Mouse (Mus musculus) hindbrain, embryonic 10.5 days (tissue): ENCODE results near the gene Aco2. TPM values are rescaled to one million over a fixed set of nuclear protein-coding genes. Genes with fewer than 3 reads are reported as not detected.

Source experiments
- DNase-seq: peaks from one replicate; pipeline ENCODE4 v3.0.0-alpha.2; 2017; ENCODE audit warnings: low spot score
- H3K27ac ChIP-seq: fragments of 300-500 bp; sonication (generic); 2 replicates; pipeline ENCODE4 v1.5.1; 2016; ENCODE audit warnings: mild to moderate bottlenecking, moderate library complexity
- H3K27me3 ChIP-seq: fragments of 300-500 bp; sonication (generic); 2 replicates; pipeline ENCODE4 v1.6.1; 2016; ENCODE audit warnings: mild to moderate bottlenecking; ENCODE audit not compliant: poor library complexity, insufficient read depth, severe bottlenecking
- H3K36me3 ChIP-seq: fragments of 300-500 bp; sonication (generic); 2 replicates; pipeline ENCODE4 v1.6.1; 2016; ENCODE audit warnings: mild to moderate bottlenecking, moderate library complexity
- H3K4me1 ChIP-seq: fragments of 300-500 bp; sonication (generic); replicated peaks from 2 replicates; pipeline ENCODE4 v1.6.1; 2016; ENCODE audit warnings: mild to moderate bottlenecking
- H3K4me3 ChIP-seq: fragments of 300-500 bp; sonication (generic); 2 replicates; pipeline ENCODE4 v1.5.1; 2016; ENCODE audit warnings: mild to moderate bottlenecking, moderate library complexity
- H3K9me3 ChIP-seq: fragments of 300-500 bp; sonication (generic); 2 replicates; pipeline ENCODE4 v1.6.1; 2016; ENCODE audit warnings: mild to moderate bottlenecking, moderate library complexity
- WGBS: fragments of 180-500 bp; shearing (Covaris S2); methylation state at CpG from one replicate; pipeline ENCODE4 v1.1.7; 2016; 5-methylcytosine and 5-hydroxymethylcytosine counted together
- polyA plus RNA-seq: library from polyadenylated mRNA; unstranded; fragments of >200 nt; fragmentation: Nextera tagmentation; extraction: Ambion mirVana; gene quantifications from 2 replicates; pipeline ENCODE4 v1.2.1, GENCODE M21; 2016

Aco2 gene
- polyA plus RNA-seq = 157 and 175 TPM in 2 replicates

DNA sequence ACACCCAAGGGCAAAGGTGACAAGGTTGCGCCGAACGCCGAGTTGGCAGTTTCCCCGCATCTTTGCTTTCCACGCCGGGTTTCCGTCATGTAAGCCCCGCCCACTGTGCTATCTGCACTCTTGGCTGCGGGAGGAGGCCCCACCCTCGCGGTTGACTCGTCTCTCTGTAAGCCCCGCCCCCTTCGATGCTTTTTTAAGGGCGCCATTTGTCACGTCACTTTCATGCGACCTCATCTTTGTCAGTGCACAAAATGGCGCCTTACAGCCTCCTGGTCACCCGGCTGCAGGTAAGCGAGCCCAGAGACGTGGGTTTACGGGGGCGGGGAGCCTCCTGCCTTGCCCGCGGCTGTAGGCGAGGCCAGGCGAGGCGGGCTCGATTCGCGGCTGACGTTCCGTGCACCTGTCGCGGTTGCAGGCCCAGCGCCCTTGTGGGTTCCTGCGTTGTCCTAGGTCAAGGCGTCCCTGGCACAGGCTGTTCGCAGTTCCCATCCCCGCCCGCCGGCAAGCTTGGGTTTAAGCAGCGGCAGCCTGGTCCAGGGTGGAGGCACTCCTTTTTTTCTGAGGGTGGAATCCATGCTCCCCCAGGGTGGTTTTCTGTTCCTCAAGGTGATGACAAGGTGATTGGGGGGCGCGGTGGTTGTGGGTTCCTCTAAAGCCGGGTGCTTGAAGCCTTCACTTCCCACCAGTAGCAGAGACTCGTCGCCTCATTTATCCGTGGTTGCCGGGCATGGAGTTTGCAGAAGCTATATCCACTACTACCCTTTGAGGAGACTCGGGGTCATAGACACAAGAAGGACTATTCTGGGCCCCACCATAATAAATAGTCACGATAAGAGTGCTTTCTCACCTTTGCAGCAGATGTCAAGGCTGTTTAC lies at the start of gene Aco2:
Gene Aco2 (plus strand): TSS at position 48 of the 875 bp plus-strand sequence.
- Histone ChIP-seq H3K9me3 (no peaks in the 10 kb centered on the region), H3K27me3 (no peaks in the 10 kb centered on the region), H3K36me3 (peaks cover 41% of the 10 kb centered on the region), H3K27ac (peak within 1 kb of the TSS; percentile 98), H3K4me1 (peaks cover 25% of the 10 kb centered on the region), H3K4me3 (peak within 1 kb of the TSS; percentile 99)
- WGBS = under 1% methylated on average over 53 of the region's 53 CpGs
- DNase-seq = peak; percentile 97

DNA sequence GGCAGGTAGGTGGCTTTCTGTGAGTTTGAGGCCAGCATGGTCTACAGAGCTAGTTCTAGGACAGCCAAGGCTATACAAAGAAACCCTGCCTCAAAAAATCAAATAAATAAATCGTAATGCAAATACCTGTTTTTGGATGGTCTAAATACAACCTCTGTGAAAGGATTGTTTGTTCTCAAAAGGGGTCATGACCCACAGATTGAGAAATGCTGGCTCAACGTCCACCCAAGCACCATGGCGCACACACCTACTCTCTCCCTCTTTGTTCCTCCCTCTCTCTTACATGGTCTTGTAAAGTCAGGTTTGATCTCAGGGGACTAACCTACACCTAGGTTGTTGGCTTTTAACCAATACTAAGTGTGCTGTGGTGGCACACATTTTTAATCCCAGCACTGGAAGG lies 49.5 kb upstream of the Aco2 start:
- Histone ChIP-seq H3K36me3 (peaks cover 97% of the 10 kb centered on the region), H3K9me3 (no peaks in the 10 kb centered on the region), H3K27ac (no peak overlapping the region), H3K4me1 (no peaks in the 10 kb centered on the region), H3K4me3 (no peak overlapping the region), H3K27me3 (no peaks in the 10 kb centered on the region)
- WGBS = 80% methylated on average over 3 of the region's 3 CpGs
- no peak for DNase-seq

DNA sequence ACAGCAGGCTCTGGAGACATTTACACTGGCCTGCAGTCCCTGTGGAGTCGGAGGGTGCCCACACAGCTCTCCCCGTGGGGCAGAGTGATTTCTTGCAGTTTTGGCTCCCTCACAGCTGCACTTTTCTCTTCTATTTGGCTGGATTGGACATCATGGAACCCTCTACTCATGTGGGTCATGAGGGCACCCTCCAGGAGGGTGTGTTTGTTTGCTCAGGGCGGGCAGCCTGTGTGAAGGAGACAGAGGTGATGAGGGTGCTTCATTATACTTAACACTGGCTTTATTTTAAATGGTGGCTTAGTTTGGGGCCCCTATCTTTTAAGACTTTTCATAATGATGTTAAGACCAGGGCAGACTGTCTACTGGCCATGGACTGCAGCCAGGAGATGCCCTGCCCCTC lies 47.3 kb upstream of the Aco2 start:
- Histone ChIP-seq H3K4me3 (no peak overlapping the region), H3K27ac (no peak overlapping the region), H3K9me3 (no peaks in the 10 kb centered on the region), H3K36me3 (peaks cover 77% of the 10 kb centered on the region), H3K27me3 (no peaks in the 10 kb centered on the region), H3K4me1 (no peaks in the 10 kb centered on the region)
- DNase-seq = no peak
- 79% methylated on average over 3 of the region's 3 CpGs for WGBS

DNA sequence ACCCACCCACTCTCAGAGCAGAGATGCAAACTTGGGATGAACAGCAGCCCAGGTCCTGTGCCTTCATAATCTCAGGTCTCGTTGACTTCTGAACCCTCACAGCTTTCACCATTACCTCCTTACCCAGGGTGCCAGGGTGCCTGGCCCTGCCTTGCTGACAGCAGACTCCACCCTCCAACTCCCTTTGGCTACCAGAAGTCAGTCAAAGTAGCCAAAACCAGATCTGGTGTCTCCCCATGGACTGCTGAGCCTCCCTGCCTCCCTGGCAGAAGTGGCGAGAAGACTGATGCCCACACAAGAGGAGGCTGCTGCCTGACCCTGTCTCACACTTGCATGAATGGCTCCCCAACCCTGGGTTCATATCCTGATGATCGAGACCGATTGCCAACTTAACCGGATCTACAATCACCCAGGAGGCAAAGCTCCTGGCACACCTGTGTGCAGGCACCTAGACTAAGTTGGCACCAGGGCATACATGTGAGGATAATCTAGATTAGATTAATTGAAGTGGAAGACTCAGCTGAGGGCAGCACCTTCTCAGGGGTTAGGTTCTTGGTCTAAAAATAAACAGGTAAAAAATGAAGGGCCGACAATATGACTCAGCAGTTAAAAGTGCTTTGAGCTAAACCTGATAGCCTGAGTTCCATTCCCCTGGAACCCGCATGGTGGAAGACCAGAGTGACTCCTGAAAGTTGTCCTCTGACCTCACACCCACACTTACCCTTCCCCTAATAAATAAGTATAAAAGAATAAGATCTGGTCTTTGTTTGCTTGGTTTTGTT lies 43.5 kb upstream of the Aco2 start:
- H3K27me3 ChIP-seq = no peaks in the 10 kb centered on the region; the same call in 1 of the 2 replicates
- no peak overlapping the region for H3K27ac ChIP-seq
- no peak overlapping the region for H3K4me3 ChIP-seq
- H3K36me3 ChIP-seq = peaks cover 41% of the 10 kb centered on the region
- 92% methylated on average over 7 of the region's 7 CpGs for WGBS
- no peaks in the 10 kb centered on the region for H3K9me3 ChIP-seq
- DNase-seq = no peak
- H3K4me1 ChIP-seq = peaks cover 9% of the 10 kb centered on the region

DNA sequence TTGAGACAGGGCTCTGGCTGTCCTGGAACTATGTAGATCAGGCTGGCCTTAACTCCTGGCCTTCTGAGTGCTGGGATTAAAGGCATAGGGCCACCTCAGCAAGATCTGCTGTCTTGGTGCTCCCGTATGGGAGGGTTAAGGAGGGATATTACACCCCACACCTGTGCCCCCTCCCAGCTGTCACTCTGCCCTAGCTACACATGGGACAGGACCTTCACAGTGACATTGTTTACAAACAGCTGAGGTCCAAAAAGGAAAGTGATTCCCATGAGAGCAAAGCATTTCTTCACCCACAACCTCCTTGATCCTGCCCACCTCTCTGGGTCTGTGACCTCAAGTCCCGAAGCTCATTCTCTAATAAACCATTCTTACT lies 42.9 kb upstream of the Aco2 start:
- no peak for DNase-seq
- H3K9me3 ChIP-seq = no peaks in the 10 kb centered on the region
- no peak overlapping the region for H3K4me3 ChIP-seq
- H3K4me1 ChIP-seq = peaks cover 12% of the 10 kb centered on the region
- H3K27me3 ChIP-seq = peaks cover 2% of the 10 kb centered on the region; the same call in 1 of the 2 replicates
- peaks cover 36% of the 10 kb centered on the region for H3K36me3 ChIP-seq
- 72% methylated on average over 2 of the region's 2 CpGs for WGBS
- H3K27ac ChIP-seq = no peak overlapping the region

DNA sequence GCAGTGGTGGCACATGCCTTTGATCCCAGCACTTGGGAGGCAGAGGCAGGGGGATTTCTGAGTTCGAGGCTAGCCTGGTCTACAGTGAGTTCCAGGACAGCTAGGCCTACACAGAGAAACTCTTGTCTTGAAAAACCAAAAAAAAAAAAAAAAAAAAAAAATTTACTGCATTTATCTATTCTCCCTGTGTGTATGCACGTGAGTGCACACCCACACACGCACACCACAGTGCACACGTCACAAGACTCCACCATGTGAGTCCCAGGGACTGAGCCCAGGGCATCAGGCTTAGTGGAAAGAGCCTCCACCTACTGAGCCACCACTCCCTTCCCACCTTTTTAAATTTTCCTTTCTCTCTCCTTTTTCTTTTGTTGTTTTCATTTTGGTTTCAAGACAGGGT lies 41.6 kb upstream of the Aco2 start:
- H3K27me3 ChIP-seq = peaks cover 14% of the 10 kb centered on the region
- WGBS = 88% methylated on average over 4 of the region's 4 CpGs
- DNase-seq = no peak

DNA sequence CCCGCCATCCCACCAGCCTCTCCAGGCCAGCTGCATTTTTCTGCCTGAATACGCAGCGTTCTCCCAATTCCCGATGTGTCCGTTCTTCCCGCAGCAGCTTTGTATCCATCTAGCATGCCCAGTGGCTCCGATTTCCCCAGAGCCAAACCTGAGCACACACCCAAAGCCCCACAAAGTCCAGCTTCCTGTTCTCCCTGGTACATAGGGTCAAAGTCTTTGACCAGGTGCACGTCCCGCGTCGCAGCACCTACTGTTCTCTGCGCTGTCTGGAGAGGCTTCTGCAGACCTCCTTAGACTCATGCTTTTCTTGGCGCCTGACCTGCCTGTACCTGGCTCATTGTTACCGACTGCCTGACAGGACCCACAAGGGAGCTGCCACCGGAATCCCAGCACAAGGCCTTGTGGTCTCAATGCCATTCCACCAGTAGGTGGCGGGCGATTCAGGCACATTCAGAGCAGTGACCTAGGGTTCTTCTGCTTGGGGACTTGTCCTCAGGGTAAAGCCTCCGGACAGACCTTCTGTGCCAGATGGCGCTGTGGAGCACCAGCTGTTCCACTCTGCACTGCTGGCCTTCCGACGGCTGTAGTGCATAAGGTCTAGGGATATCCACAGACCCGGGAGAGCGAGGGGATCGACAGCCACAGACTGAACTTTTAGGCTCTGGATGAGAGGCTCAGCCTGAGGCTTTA lies 40.8 kb upstream of the Aco2 start:
- H3K27ac ChIP-seq = peak overlapping the region; percentile 71
- DNase-seq = peak; percentile 93
- 17% methylated on average over 24 of the region's 24 CpGs for WGBS
- H3K27me3 ChIP-seq = peaks cover 19% of the 10 kb centered on the region
- H3K9me3 ChIP-seq = no peaks in the 10 kb centered on the region
- H3K4me3 ChIP-seq = peak overlapping the region; percentile 24; the same call in 1 of the 2 replicates
- peaks cover 30% of the 10 kb centered on the region for H3K4me1 ChIP-seq
- peaks cover 15% of the 10 kb centered on the region for H3K36me3 ChIP-seq

More for the DNA sequence above, 41.6 kb upstream of the Aco2 start:
- Histone ChIP-seq H3K4me1 (peaks cover 23% of the 10 kb centered on the region), H3K27ac (no peak overlapping the region), H3K36me3 (peaks cover 22% of the 10 kb centered on the region), H3K4me3 (no peak overlapping the region), H3K9me3 (no peaks in the 10 kb centered on the region)

DNA sequence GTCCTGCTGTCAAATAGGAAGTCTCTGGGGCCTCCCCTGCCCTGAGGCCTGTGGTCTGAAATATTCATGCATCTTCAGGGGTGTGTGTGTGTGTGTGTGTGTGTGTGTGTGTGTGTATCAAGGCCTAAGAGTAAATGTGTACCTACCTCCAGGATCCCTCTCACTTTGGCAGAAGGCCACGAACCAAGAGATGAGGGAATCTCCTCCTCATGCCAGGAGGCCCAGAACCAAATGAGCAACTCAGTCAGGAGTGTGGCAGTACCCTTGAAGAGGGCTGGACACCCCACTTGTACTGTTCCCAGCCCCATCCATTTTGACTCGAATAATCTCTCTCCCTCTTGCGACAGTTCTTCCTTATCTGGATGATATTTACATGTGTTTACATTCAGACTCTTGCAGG lies 39.9 kb upstream of the Aco2 start:
- Histone ChIP-seq H3K9me3 (no peaks in the 10 kb centered on the region), H3K27ac (peak overlapping the region; percentile 40), H3K4me3 (no peak overlapping the region), H3K27me3 (peaks cover 27% of the 10 kb centered on the region), H3K4me1 (peaks cover 38% of the 10 kb centered on the region), H3K36me3 (peaks cover 6% of the 10 kb centered on the region)
- no peak for DNase-seq
- WGBS = 97% methylated on average over 3 of the region's 3 CpGs

DNA sequence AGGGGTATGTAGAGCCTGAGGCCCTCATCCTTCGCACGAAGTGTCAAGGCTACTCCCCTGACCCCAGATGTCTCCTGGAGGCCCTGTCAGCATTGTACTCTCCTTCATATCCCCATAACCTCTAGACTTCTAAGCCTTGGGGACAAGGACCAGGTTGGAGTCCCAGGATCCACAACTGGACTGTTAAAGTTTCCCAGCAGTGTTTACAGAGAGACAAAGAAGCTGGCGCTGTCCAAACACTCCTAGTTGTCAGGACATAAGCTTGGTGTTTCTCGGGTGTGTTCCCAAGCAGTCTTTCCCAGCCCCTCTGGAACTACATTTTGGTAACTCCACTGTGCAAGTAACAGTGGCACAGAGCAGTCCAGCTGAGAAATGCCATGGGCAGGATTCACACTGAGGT lies 38.6 kb upstream of the Aco2 start:
- H3K4me3 ChIP-seq = no peak overlapping the region
- H3K36me3 ChIP-seq = no peaks in the 10 kb centered on the region
- WGBS = 75% methylated on average over 4 of the region's 4 CpGs
- DNase-seq = no peak
- H3K9me3 ChIP-seq = no peaks in the 10 kb centered on the region
- 0 out of 2 replicates have a peak overlapping the region, but pooled peaks have one; percentile 12 for H3K27ac ChIP-seq
- H3K4me1 ChIP-seq = peaks cover 38% of the 10 kb centered on the region
- peaks cover 29% of the 10 kb centered on the region for H3K27me3 ChIP-seq

DNA sequence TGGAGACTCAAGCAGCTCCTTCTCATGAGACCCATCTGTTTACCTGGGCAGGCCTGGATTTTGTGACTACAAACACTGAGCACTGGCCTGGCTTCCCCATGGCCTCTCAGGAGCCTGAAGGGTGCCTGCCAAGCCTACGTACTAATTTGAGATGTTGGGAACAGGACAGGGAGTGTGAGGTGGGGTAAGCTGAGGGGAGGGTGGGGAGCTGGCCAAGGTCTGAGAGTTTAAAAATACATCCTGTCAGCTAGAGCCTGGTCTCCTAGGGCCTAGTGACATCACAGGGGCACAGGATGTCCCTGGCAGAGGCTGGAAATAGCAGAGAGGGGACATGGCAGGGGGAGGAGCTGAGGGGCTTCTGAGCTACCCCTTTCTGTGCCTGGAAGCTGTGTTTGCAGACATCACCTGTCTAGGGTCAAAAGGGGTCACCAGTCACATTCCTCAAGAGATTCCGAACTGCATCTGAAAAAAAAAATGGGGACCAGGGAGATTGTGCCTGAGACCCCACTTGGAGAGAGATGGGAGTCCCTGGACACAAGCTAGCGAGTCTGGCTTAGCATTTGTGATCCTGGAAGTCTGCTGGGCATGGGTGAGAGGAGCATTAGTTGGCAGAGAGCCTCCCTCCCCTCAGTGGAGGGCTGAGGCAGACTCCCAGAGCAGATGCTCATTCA lies 37.8 kb upstream of the Aco2 start:
- peaks cover 29% of the 10 kb centered on the region for H3K27me3 ChIP-seq
- no peaks in the 10 kb centered on the region for H3K9me3 ChIP-seq
- no peak overlapping the region for H3K4me3 ChIP-seq
- no peak overlapping the region for H3K27ac ChIP-seq
- peaks cover 38% of the 10 kb centered on the region for H3K4me1 ChIP-seq
- no peaks in the 10 kb centered on the region for H3K36me3 ChIP-seq
- DNase-seq = no peak
- 59% methylated on average over 3 of the region's 3 CpGs for whole genome bisulfite sequencing

DNA sequence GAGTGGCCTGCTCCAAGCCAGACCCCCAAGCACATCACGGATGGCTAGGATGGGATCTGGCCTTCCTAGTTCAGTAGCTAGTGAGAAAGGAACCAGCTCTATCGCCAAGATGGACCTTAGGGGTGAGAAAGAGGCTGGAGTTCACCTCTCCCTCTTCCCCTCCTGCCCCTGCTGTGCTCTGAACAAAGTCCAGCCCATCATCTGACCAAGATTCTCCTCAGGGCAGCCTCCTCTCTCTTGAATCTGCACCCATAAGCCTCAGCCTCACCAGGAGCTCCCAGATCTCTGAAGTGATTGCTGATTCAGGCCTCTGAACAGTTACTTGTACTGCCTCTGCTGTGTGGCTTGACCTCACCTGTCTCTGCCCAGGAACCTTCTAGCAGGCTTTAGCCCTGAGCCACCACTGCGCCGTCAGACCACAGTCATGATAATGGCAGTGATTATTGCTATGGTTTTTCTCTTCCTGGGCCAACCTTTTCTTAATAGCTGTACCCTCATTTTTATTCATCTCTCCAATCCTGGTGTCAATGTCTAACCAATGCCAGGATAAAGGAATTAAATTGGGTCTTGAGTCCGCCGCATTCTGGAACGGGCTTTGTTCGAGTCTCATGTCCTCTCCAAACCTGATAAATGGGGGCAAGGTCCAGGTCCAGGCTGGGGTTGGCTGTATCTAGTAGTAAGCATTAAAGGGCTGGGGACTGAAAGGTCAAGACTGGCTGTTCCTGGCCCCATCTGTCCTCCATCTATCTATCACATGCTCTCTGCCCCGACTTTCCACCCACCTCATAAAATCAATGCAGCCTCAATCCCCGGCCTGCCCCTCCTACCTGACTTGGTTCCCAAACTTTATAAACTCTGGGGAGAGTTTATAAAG lies 36.9 kb upstream of the Aco2 start:
- 74% methylated on average over 10 of the region's 10 CpGs for WGBS

More for the DNA sequence above, 36.9 kb upstream of the Aco2 start:
- peaks cover 32% of the 10 kb centered on the region for H3K27me3 ChIP-seq
- 0 out of 2 replicates have a peak overlapping the region, but pooled peaks have one; percentile 46 for H3K4me3 ChIP-seq
- peaks cover 43% of the 10 kb centered on the region for H3K4me1 ChIP-seq
- no peak for DNase-seq
- no peaks in the 10 kb centered on the region for H3K9me3 ChIP-seq
- H3K36me3 ChIP-seq = no peaks in the 10 kb centered on the region
- H3K27ac ChIP-seq = no peak overlapping the region
